Mouse (Mus musculus) hindbrain, embryonic 10.5 days (tissue): ENCODE results near the gene Gng13. TPM values are rescaled to one million over a fixed set of nuclear protein-coding genes. Genes with fewer than 3 reads are reported as not detected.
A peak's percentile ranks its signal among the peaks of the same experiment; 100 is the strongest.

Experiments
- DNase-seq: peaks from one replicate; pipeline ENCODE4 v3.0.0-alpha.2; 2017; ENCODE audit warnings: low spot score
- H3K27ac ChIP-seq: fragments of 300-500 bp; sonication (generic); 2 replicates; pipeline ENCODE4 v1.5.1; 2016; ENCODE audit warnings: mild to moderate bottlenecking, moderate library complexity
- H3K27me3 ChIP-seq: fragments of 300-500 bp; sonication (generic); 2 replicates; pipeline ENCODE4 v1.6.1; 2016; ENCODE audit warnings: mild to moderate bottlenecking; ENCODE audit not compliant: poor library complexity, insufficient read depth, severe bottlenecking
- H3K36me3 ChIP-seq: fragments of 300-500 bp; sonication (generic); 2 replicates; pipeline ENCODE4 v1.6.1; 2016; ENCODE audit warnings: mild to moderate bottlenecking, moderate library complexity
- H3K4me1 ChIP-seq: fragments of 300-500 bp; sonication (generic); replicated peaks from 2 replicates; pipeline ENCODE4 v1.6.1; 2016; ENCODE audit warnings: mild to moderate bottlenecking
- H3K4me3 ChIP-seq: fragments of 300-500 bp; sonication (generic); 2 replicates; pipeline ENCODE4 v1.5.1; 2016; ENCODE audit warnings: mild to moderate bottlenecking, moderate library complexity
- H3K9me3 ChIP-seq: fragments of 300-500 bp; sonication (generic); 2 replicates; pipeline ENCODE4 v1.6.1; 2016; ENCODE audit warnings: mild to moderate bottlenecking, moderate library complexity
- WGBS: fragments of 180-500 bp; shearing (Covaris S2); methylation state at CpG from one replicate; pipeline ENCODE4 v1.1.7; 2016; 5-methylcytosine and 5-hydroxymethylcytosine counted together
- polyA plus RNA-seq: library from polyadenylated mRNA; unstranded; fragments of >200 nt; fragmentation: Nextera tagmentation; extraction: Ambion mirVana; gene quantifications from 2 replicates; pipeline ENCODE4 v1.2.1, GENCODE M21; 2016

Gene Gng13
- polyA plus RNA-seq: 2.4 and 4.4 TPM in 2 replicates

- 2% methylated on average over 45 of the region's 45 CpGs for WGBS
- no peaks in the 10 kb centered on the region for H3K9me3 ChIP-seq
- H3K4me1 ChIP-seq: peaks cover 30% of the 10 kb centered on the region
- DNase-seq: peak; percentile 39
- H3K36me3 ChIP-seq: peaks cover 37% of the 10 kb centered on the region
- peak within 1 kb of the TSS; percentile 46 for H3K27ac ChIP-seq
- H3K27me3 ChIP-seq: peaks cover 45% of the 10 kb centered on the region
- H3K4me3 ChIP-seq: peak within 1 kb of the TSS; percentile 53
These were observed at the start of gene Gng13 for GRCm38 (mm10) chr17:25716711-25717637. TSS of gene Gng13 (plus strand) at chr17:25717171.

- Histone ChIP-seq H3K4me1 (peaks cover 47% of the 10 kb centered on the region), H3K27ac (peak overlapping the region; percentile 68), H3K27me3 (no peaks in the 10 kb centered on the region; the same call in 1 of the 2 replicates), H3K4me3 (no peak overlapping the region), H3K9me3 (no peaks in the 10 kb centered on the region), H3K36me3 (no peaks in the 10 kb centered on the region)
- 68% methylated on average over 7 of the region's 7 CpGs for WGBS
- DNase-seq: peak; percentile 19
These were observed 48.4 kb upstream of the Gng13 start for GRCm38 (mm10) chr17:25668481-25669055.

- peaks cover 28% of the 10 kb centered on the region for H3K4me1 ChIP-seq
These were observed 44.0 kb upstream of the Gng13 start for GRCm38 (mm10) chr17:25672982-25673381.

GRCm38 (mm10) chr17:25677969-25678368, 39.0 kb upstream of the Gng13 start:
- no peak for DNase-seq
- Histone ChIP-seq H3K4me1 (peaks cover 35% of the 10 kb centered on the region), H3K4me3 (no peak overlapping the region), H3K9me3 (peaks cover 7% of the 10 kb centered on the region; the same call in 1 of the 2 replicates), H3K27ac (no peak overlapping the region), H3K27me3 (0 out of 2 replicates have a peak, but pooled peaks cover 8% of the 10 kb centered on the region), H3K36me3 (no peaks in the 10 kb centered on the region)
- WGBS: 56% methylated on average over 6 of the region's 6 CpGs

More at GRCm38 (mm10) chr17:25672982-25673381, 44.0 kb upstream of the Gng13 start:
- H3K27ac ChIP-seq: no peak overlapping the region
- no peaks in the 10 kb centered on the region for H3K36me3 ChIP-seq
- no peaks in the 10 kb centered on the region; the same call in 1 of the 2 replicates for H3K27me3 ChIP-seq
- H3K4me3 ChIP-seq: no peak overlapping the region
- DNase-seq: no peak
- peaks cover 7% of the 10 kb centered on the region; the same call in 1 of the 2 replicates for H3K9me3 ChIP-seq

GRCm38 (mm10) chr17:25679818-25680217, 37.2 kb upstream of the Gng13 start:
- Histone ChIP-seq H3K27ac (peak overlapping the region; percentile 70), H3K9me3 (peaks cover 7% of the 10 kb centered on the region; the same call in 1 of the 2 replicates), H3K27me3 (0 out of 2 replicates have a peak, but pooled peaks cover 8% of the 10 kb centered on the region), H3K4me1 (peaks cover 39% of the 10 kb centered on the region), H3K4me3 (peak overlapping the region; percentile 21; the same call in 1 of the 2 replicates), H3K36me3 (no peaks in the 10 kb centered on the region)
- 7% methylated on average over 5 of the region's 5 CpGs for WGBS
- peak; percentile 29 for DNase-seq

- Histone ChIP-seq H3K27me3 (peaks cover 16% of the 10 kb centered on the region), H3K9me3 (no peaks in the 10 kb centered on the region), H3K27ac (0 out of 2 replicates have a peak overlapping the region, but pooled peaks have one; percentile 30), H3K4me3 (no peak overlapping the region), H3K4me1 (peaks cover 50% of the 10 kb centered on the region), H3K36me3 (no peaks in the 10 kb centered on the region)
- DNase-seq: no peak
- 90% methylated on average over 4 of the region's 4 CpGs for WGBS
These were observed 35.3 kb upstream of the Gng13 start for GRCm38 (mm10) chr17:25681636-25682035.

GRCm38 (mm10) chr17:25686323-25686722, 30.6 kb upstream of the Gng13 start:
- H3K9me3 ChIP-seq: no peaks in the 10 kb centered on the region
- H3K27me3 ChIP-seq: peaks cover 12% of the 10 kb centered on the region
- 0 out of 2 replicates have a peak overlapping the region, but pooled peaks have one; percentile 16 for H3K27ac ChIP-seq
- no peaks in the 10 kb centered on the region for H3K36me3 ChIP-seq
- peak; percentile 47 for DNase-seq
- 55% methylated on average over 7 of the region's 7 CpGs for WGBS
- H3K4me1 ChIP-seq: peaks cover 24% of the 10 kb centered on the region
- no peak overlapping the region for H3K4me3 ChIP-seq

- no peak for DNase-seq
- WGBS: 89% methylated on average over 4 of the region's 4 CpGs
- Histone ChIP-seq H3K36me3 (no peaks in the 10 kb centered on the region), H3K27ac (no peak overlapping the region), H3K9me3 (no peaks in the 10 kb centered on the region), H3K27me3 (peaks cover 12% of the 10 kb centered on the region), H3K4me3 (no peak overlapping the region), H3K4me1 (peaks cover 21% of the 10 kb centered on the region)
These were observed 28.0 kb upstream of the Gng13 start for GRCm38 (mm10) chr17:25688922-25689321.

GRCm38 (mm10) chr17:25696263-25696662, 20.7 kb upstream of the Gng13 start:
- WGBS: 45% methylated on average over 1 of the region's 1 CpGs
- peak overlapping the region; percentile 45 for H3K27ac ChIP-seq

GRCm38 (mm10) chr17:25698446-25698845, 18.5 kb upstream of the Gng13 start:
- peak; percentile 79 for DNase-seq
- H3K27me3 ChIP-seq: 0 out of 2 replicates have a peak, but pooled peaks cover 10% of the 10 kb centered on the region
- peaks cover 8% of the 10 kb centered on the region for H3K4me1 ChIP-seq
- H3K36me3 ChIP-seq: no peaks in the 10 kb centered on the region
- H3K4me3 ChIP-seq: no peak overlapping the region
- 16% methylated on average over 7 of the region's 7 CpGs for WGBS
- H3K9me3 ChIP-seq: no peaks in the 10 kb centered on the region
- no peak overlapping the region for H3K27ac ChIP-seq

More at GRCm38 (mm10) chr17:25696263-25696662, 20.7 kb upstream of the Gng13 start:
- Histone ChIP-seq H3K4me1 (peaks cover 8% of the 10 kb centered on the region), H3K4me3 (no peak overlapping the region), H3K9me3 (no peaks in the 10 kb centered on the region), H3K27me3 (0 out of 2 replicates have a peak, but pooled peaks cover 10% of the 10 kb centered on the region), H3K36me3 (no peaks in the 10 kb centered on the region)
- DNase-seq: no peak

- Histone ChIP-seq H3K4me1 (peaks cover 8% of the 10 kb centered on the region), H3K4me3 (no peak overlapping the region), H3K9me3 (no peaks in the 10 kb centered on the region), H3K27ac (no peak overlapping the region), H3K27me3 (0 out of 2 replicates have a peak, but pooled peaks cover 10% of the 10 kb centered on the region), H3K36me3 (no peaks in the 10 kb centered on the region)
- WGBS: 57% methylated on average over 9 of the region's 9 CpGs
- DNase-seq: no peak
These were observed 16.0 kb upstream of the Gng13 start for GRCm38 (mm10) chr17:25700863-25701496.

- Histone ChIP-seq H3K36me3 (no peaks in the 10 kb centered on the region), H3K4me3 (no peak overlapping the region), H3K27me3 (peaks cover 3% of the 10 kb centered on the region), H3K9me3 (no peaks in the 10 kb centered on the region), H3K27ac (no peak overlapping the region), H3K4me1 (0 out of 2 replicates have a peak, but pooled peaks cover 5% of the 10 kb centered on the region)
- 94% methylated on average over 2 of the region's 2 CpGs for WGBS
- DNase-seq: no peak
These were observed 7.0 kb upstream of the Gng13 start for GRCm38 (mm10) chr17:25709994-25710393.
